Mouse (Mus musculus) midbrain, embryonic 13.5 days (tissue): ENCODE results near the gene Rita1. TPM values are rescaled to one million over a fixed set of nuclear protein-coding genes. Genes with fewer than 3 reads are reported as not detected.

Experiments used
- ATAC-seq: fragments of 200-750 bp; cut with Nextera tagmentation; 2 replicates; pipeline ENCODE4 v1.8.0; 2017; ENCODE audit warnings: mild to moderate bottlenecking, moderate TSS enrichment, moderate library complexity
- H3K27ac ChIP-seq: fragments of 300-500 bp; sonication (generic); 2 replicates; pipeline ENCODE4 v1.5.1; 2015; ENCODE audit warnings: inconsistent platforms, mild to moderate bottlenecking, moderate library complexity
- H3K27me3 ChIP-seq: fragments of 300-500 bp; sonication (generic); 2 replicates; pipeline ENCODE4 v1.6.1; 2015; ENCODE audit warnings: mild to moderate bottlenecking, inconsistent platforms
- H3K36me3 ChIP-seq: fragments of 300-500 bp; sonication (generic); 2 replicates; pipeline ENCODE4 v1.6.1; 2015; ENCODE audit warnings: mild to moderate bottlenecking, inconsistent platforms
- H3K4me1 ChIP-seq: fragments of 300-500 bp; sonication (generic); replicated peaks from 2 replicates; pipeline ENCODE4 v1.6.1; 2015; ENCODE audit warnings: inconsistent platforms
- H3K4me2 ChIP-seq: fragments of 300-500 bp; sonication (generic); replicated peaks from 2 replicates; pipeline ENCODE4 v1.6.1; 2015; ENCODE audit warnings: moderate library complexity, mild to moderate bottlenecking, inconsistent platforms
- H3K4me3 ChIP-seq: fragments of 300-500 bp; sonication (generic); replicated peaks from 2 replicates; pipeline ENCODE4 v1.5.1; 2015; ENCODE audit warnings: mild to moderate bottlenecking, inconsistent platforms
- H3K9ac ChIP-seq: fragments of 300-500 bp; sonication (generic); replicated peaks from 2 replicates; pipeline ENCODE4 v1.6.1; 2015; ENCODE audit warnings: mild to moderate bottlenecking, inconsistent platforms
- H3K9me3 ChIP-seq: fragments of 300-500 bp; sonication (generic); 2 replicates; pipeline ENCODE4 v1.6.1; 2016; ENCODE audit warnings: mild to moderate bottlenecking, inconsistent platforms
- WGBS: fragments of 180-500 bp; shearing (Covaris S2); methylation state at CpG from one replicate; pipeline ENCODE4 v1.1.7; 2015; 5-methylcytosine and 5-hydroxymethylcytosine counted together
- polyA plus RNA-seq: library from polyadenylated mRNA; unstranded; fragments of >200 nt; fragmentation: Nextera tagmentation; extraction: Ambion mirVana; gene quantifications from 2 replicates; pipeline ENCODE4 v1.2.1, GENCODE M21; 2015

The Rita1 gene
- polyA plus RNA-seq, 1 experiment from 2014 or later: 23.0 TPM

GRCm38 (mm10) chr5:120624427-120624826 lies 12.0 kb upstream of the Rita1 start:
- Histone ChIP-seq H3K4me2 (no peak overlapping the region), H3K27me3 (no peaks in the 10 kb centered on the region), H3K4me3 (no peak overlapping the region), H3K27ac (no peak overlapping the region), H3K9ac (no peak overlapping the region), H3K4me1 (peaks cover 17% of the 10 kb centered on the region), H3K36me3 (peaks cover 92% of the 10 kb centered on the region), H3K9me3 (no peaks in the 10 kb centered on the region)
- ATAC-seq: no peak
- WGBS: 92% methylated on average over 10 of the region's 10 CpGs

GRCm38 (mm10) chr5:120622198-120622851 lies 9.9 kb upstream of the Rita1 start:
- Histone ChIP-seq H3K27me3 (no peaks in the 10 kb centered on the region), H3K9me3 (no peaks in the 10 kb centered on the region), H3K4me2 (no peak overlapping the region), H3K36me3 (peaks cover 100% of the 10 kb centered on the region), H3K4me1 (peaks cover 8% of the 10 kb centered on the region; the same call in 1 of the 2 replicates), H3K9ac (no peak overlapping the region), H3K27ac (no peak overlapping the region), H3K4me3 (no peak overlapping the region)
- ATAC-seq: no peak
- WGBS: 76% methylated on average over 5 of the region's 5 CpGs

GRCm38 (mm10) chr5:120621846-120622197 lies 9.4 kb upstream of the Rita1 start:
- Histone ChIP-seq H3K4me1 (peaks cover 5% of the 10 kb centered on the region; the same call in 1 of the 2 replicates), H3K36me3 (peaks cover 100% of the 10 kb centered on the region), H3K27me3 (no peaks in the 10 kb centered on the region), H3K9ac (no peak overlapping the region), H3K4me3 (no peak overlapping the region), H3K4me2 (no peak overlapping the region), H3K27ac (no peak overlapping the region), H3K9me3 (no peaks in the 10 kb centered on the region)
- ATAC-seq: no peak
- 88% methylated on average over 10 of the region's 10 CpGs for WGBS

GRCm38 (mm10) chr5:120621078-120621765 lies 8.8 kb upstream of the Rita1 start:
- ATAC-seq: peak; percentile 12; the same call in 1 of the 2 replicates
- Histone ChIP-seq H3K9me3 (no peaks in the 10 kb centered on the region), H3K27ac (no peak overlapping the region), H3K9ac (no peak overlapping the region), H3K4me1 (peaks cover 5% of the 10 kb centered on the region; the same call in 1 of the 2 replicates), H3K4me2 (no peak overlapping the region), H3K27me3 (no peaks in the 10 kb centered on the region), H3K4me3 (no peak overlapping the region), H3K36me3 (peaks cover 100% of the 10 kb centered on the region)
- WGBS: 95% methylated on average over 23 of the region's 23 CpGs

GRCm38 (mm10) chr5:120620375-120621077 lies 8.1 kb upstream of the Rita1 start:
- H3K9me3 ChIP-seq: no peaks in the 10 kb centered on the region
- H3K27ac ChIP-seq: no peak overlapping the region
- peaks cover 100% of the 10 kb centered on the region for H3K36me3 ChIP-seq
- H3K4me1 ChIP-seq: peaks cover 5% of the 10 kb centered on the region; the same call in 1 of the 2 replicates
- ATAC-seq: peak; percentile 41; the same call in 1 of the 2 replicates
- 72% methylated on average over 18 of the region's 18 CpGs for WGBS
- no peak overlapping the region for H3K4me3 ChIP-seq
- no peaks in the 10 kb centered on the region for H3K27me3 ChIP-seq
- H3K9ac ChIP-seq: no peak overlapping the region
- H3K4me2 ChIP-seq: no peak overlapping the region

GRCm38 (mm10) chr5:120619201-120619600 lies 6.8 kb upstream of the Rita1 start:
- 13% methylated on average over 5 of the region's 5 CpGs for WGBS
- H3K27ac ChIP-seq: no peak overlapping the region
- H3K4me2 ChIP-seq: no peak overlapping the region
- no peaks in the 10 kb centered on the region for H3K9me3 ChIP-seq
- H3K4me1 ChIP-seq: peaks cover 10% of the 10 kb centered on the region; the same call in 1 of the 2 replicates
- H3K9ac ChIP-seq: no peak overlapping the region
- ATAC-seq: no peak
- H3K36me3 ChIP-seq: peaks cover 89% of the 10 kb centered on the region
- H3K27me3 ChIP-seq: no peaks in the 10 kb centered on the region
- no peak overlapping the region for H3K4me3 ChIP-seq

- no peak overlapping the region for H3K9ac ChIP-seq
- H3K27me3 ChIP-seq: no peaks in the 10 kb centered on the region
- H3K27ac ChIP-seq: no peak overlapping the region
- H3K4me1 ChIP-seq: peaks cover 15% of the 10 kb centered on the region
- 88% methylated on average over 12 of the region's 12 CpGs for WGBS
- no peak overlapping the region for H3K4me3 ChIP-seq
- H3K9me3 ChIP-seq: no peaks in the 10 kb centered on the region
- no peak for ATAC-seq
- no peak overlapping the region for H3K4me2 ChIP-seq
- peaks cover 84% of the 10 kb centered on the region for H3K36me3 ChIP-seq
Observed at GRCm38 (mm10) chr5:120618778-120619177, 6.4 kb upstream of the Rita1 start.

- WGBS: 96% methylated on average over 4 of the region's 4 CpGs
Observed at GRCm38 (mm10) chr5:120615903-120616302, 3.5 kb upstream of the Rita1 start.

GRCm38 (mm10) chr5:120612822-120613604 lies 624 bp upstream of the Rita1 start:
- Histone ChIP-seq H3K9ac (peak overlapping the region; percentile 72), H3K36me3 (peaks cover 40% of the 10 kb centered on the region), H3K4me1 (peaks cover 34% of the 10 kb centered on the region), H3K4me3 (peak overlapping the region; percentile 70), H3K27me3 (no peaks in the 10 kb centered on the region), H3K27ac (peak overlapping the region; percentile 87), H3K9me3 (no peaks in the 10 kb centered on the region), H3K4me2 (peak overlapping the region; percentile 87)
- WGBS: under 1% methylated on average over 69 of the region's 69 CpGs
- peak; percentile 93 for ATAC-seq

More at GRCm38 (mm10) chr5:120615903-120616302, 3.5 kb upstream of the Rita1 start:
- Histone ChIP-seq H3K4me1 (peaks cover 23% of the 10 kb centered on the region), H3K27me3 (no peaks in the 10 kb centered on the region), H3K4me3 (no peak overlapping the region), H3K36me3 (peaks cover 56% of the 10 kb centered on the region), H3K27ac (no peak overlapping the region), H3K4me2 (no peak overlapping the region), H3K9ac (no peak overlapping the region), H3K9me3 (no peaks in the 10 kb centered on the region)
- no peak for ATAC-seq

- H3K27ac ChIP-seq: no peak overlapping the region; the same call in 1 of the 2 replicates
- H3K27me3 ChIP-seq: no peaks in the 10 kb centered on the region
- H3K4me3 ChIP-seq: peak overlapping the region; percentile 70
- 59% methylated on average over 8 of the region's 8 CpGs for WGBS
- H3K4me2 ChIP-seq: peak overlapping the region; percentile 87
- no peaks in the 10 kb centered on the region for H3K9me3 ChIP-seq
- no peak for ATAC-seq
- H3K36me3 ChIP-seq: peaks cover 27% of the 10 kb centered on the region
- H3K4me1 ChIP-seq: peaks cover 34% of the 10 kb centered on the region
- H3K9ac ChIP-seq: peak overlapping the region; percentile 71
Observed at GRCm38 (mm10) chr5:120611416-120611815, 973 bp downstream of the Rita1 start.

- Histone ChIP-seq H3K9me3 (no peaks in the 10 kb centered on the region), H3K4me1 (peaks cover 34% of the 10 kb centered on the region), H3K36me3 (peaks cover 22% of the 10 kb centered on the region), H3K4me2 (peak overlapping the region; percentile 87), H3K4me3 (peak overlapping the region; percentile 70; the same call in 1 of the 2 replicates), H3K27me3 (no peaks in the 10 kb centered on the region), H3K9ac (peak overlapping the region; percentile 71), H3K27ac (no peak overlapping the region)
- WGBS: 97% methylated on average over 5 of the region's 5 CpGs
- no peak for ATAC-seq
Observed at GRCm38 (mm10) chr5:120610906-120611305, 1.5 kb downstream of the Rita1 start.
